Mouse (Mus musculus) liver, embryonic 14.5 days (tissue): ENCODE measurements around the gene Lmo3. TPM values are rescaled to one million over a fixed set of nuclear protein-coding genes. Genes with fewer than 3 reads are reported as not detected.

Source experiments
- ATAC-seq: fragments of 200-750 bp; cut with Nextera tagmentation; 2 replicates; pipeline ENCODE4 v1.8.0; 2017; ENCODE audit warnings: moderate number of reproducible peaks, mild to moderate bottlenecking, moderate library complexity; ENCODE audit not compliant: insufficient read depth
- DNase-seq, 3 experiments: peaks; one replicate each; pipeline ENCODE4 v3.0.0-alpha.2; 2012 to 2013; ENCODE audit warnings: low read depth in 3 of 3, low spot score in 3 of 3
- H3K27ac ChIP-seq: fragments of 300-500 bp; sonication (generic); 2 replicates; pipeline ENCODE4 v1.5.1; 2014; ENCODE audit warnings: moderate library complexity, mild to moderate bottlenecking, control low read depth, inconsistent platforms
- H3K27me3 ChIP-seq: fragments of 300-500 bp; sonication (generic); 2 replicates; pipeline ENCODE4 v1.6.1; 2014; ENCODE audit warnings: mild to moderate bottlenecking, low read length, moderate library complexity; ENCODE audit not compliant: control insufficient read depth, insufficient read depth
- H3K36me3 ChIP-seq: fragments of 300-500 bp; sonication (generic); replicated peaks from 2 replicates; pipeline ENCODE4 v1.6.1; 2014; ENCODE audit warnings: low read depth; ENCODE audit not compliant: control insufficient read depth, insufficient read depth
- H3K4me1 ChIP-seq, 2 experiments: fragments of 200-500 bp in 1 of 2; fragments of 300-500 bp in 1 of 2; sonication (generic) in 1 of 2; replicated peaks; 2 replicates each; pipeline ENCODE4 v1.6.1; 2012 to 2014; ENCODE audit warnings: antibody characterized with exemption in 1 of 2, inconsistent platforms in 1 of 2, low read length in 1 of 2; ENCODE audit not compliant: control insufficient read depth in 2 of 2, insufficient read depth in 2 of 2
- H3K4me2 ChIP-seq: fragments of 300-500 bp; sonication (generic); 2 replicates; pipeline ENCODE4 v1.6.1; 2014; ENCODE audit warnings: low read depth, mild to moderate bottlenecking, control low read depth, moderate library complexity
- H3K4me3 ChIP-seq, 2 experiments: fragments of 200-500 bp in 1 of 2; fragments of 300-500 bp in 1 of 2; sonication (generic) in 1 of 2; 2 replicates each; pipeline ENCODE4 v1.5.1; 2012 to 2014; ENCODE audit warnings: low read depth in 2 of 2, low read length in 2 of 2, mild to moderate bottlenecking in 2 of 2, control low read depth in 1 of 2, inconsistent platforms in 1 of 2, moderate library complexity in 1 of 2; ENCODE audit not compliant: insufficient read depth in 1 of 2
- H3K9ac ChIP-seq: fragments of 300-500 bp; sonication (generic); replicated peaks from 2 replicates; pipeline ENCODE4 v1.6.1; 2014; ENCODE audit warnings: mild to moderate bottlenecking, control low read depth, moderate library complexity
- H3K9me3 ChIP-seq: fragments of 300-500 bp; sonication (generic); 2 replicates; pipeline ENCODE4 v1.6.1; 2016; ENCODE audit warnings: low read length, mixed read lengths; ENCODE audit not compliant: control insufficient read depth
- CTCF ChIP-seq: IDR thresholded peaks from 2 replicates; pipeline ENCODE4 v1.5.1; 2016; ENCODE audit warnings: antibody characterized with exemption, low read depth, control low read depth
- EP300 ChIP-seq: IDR thresholded peaks from 2 replicates; pipeline ENCODE4 v1.6.1; 2016; ENCODE audit warnings: antibody characterized with exemption, low read depth
- WGBS: fragments of 180-500 bp; shearing (Covaris S2); extraction: QIAGEN DNeasy Blood & Tissue Kit; methylation state at CpG from one replicate; pipeline ENCODE4 v1.1.7; 2014; ENCODE audit not compliant: insufficient replicate concordance; 5-methylcytosine and 5-hydroxymethylcytosine counted together
- polyA plus RNA-seq, 2 experiments: library from polyadenylated mRNA; depleted of rRNA in 1 of 2; stranded (reverse) in 1 of 2; unstranded in 1 of 2; fragments of >200 nt; fragmentation: Nextera tagmentation in 1 of 2; extraction: Ambion mirVana in 1 of 2; gene quantifications; 2 replicates each; pipeline versions ENCODE4 v1.2.1 to v1.2.3; 2012 to 2014

Lmo3 gene
- polyA plus RNA-seq, 2 experiments: 0.02 TPM; not detected in 1

DNA sequence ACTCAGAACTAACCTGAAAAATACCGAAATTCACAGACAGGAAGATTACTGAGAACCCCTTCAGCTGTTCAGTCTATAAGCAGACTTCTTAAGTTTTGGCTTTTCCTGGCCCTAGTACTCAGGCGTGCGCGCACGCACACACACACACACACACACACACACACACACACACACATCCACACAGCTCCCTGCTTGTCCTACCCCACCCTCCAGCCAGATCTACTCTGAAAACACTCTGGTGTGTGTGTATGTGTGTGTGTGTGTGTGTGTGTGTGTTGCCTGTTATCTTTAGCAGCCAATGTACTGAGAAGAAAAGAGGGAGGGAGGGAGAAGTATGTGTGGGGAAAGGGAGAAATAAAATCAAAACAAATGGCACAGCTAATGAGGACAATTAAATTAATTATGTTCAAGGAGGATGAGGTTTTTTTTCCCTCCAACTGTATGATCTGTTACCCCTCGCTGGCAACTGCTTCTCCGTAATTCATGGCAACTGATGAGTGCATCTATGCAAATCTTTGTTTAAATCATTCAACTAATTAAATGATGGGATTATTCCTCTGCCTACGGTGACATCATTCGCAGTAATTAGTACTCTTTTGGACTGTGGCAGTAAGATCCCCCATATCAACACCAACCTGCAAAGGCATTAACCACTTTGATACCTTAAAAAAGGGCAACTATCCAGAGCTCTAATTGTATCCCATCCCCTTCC is 157.1 kb downstream of the Lmo3 start:
- H3K4me2 ChIP-seq: no peak overlapping the region
- ATAC-seq (no peak), DNase-seq (no peak)
- no peaks in the 10 kb centered on the region; the same call in 1 of the 2 replicates for H3K27me3 ChIP-seq
- no peaks in the 10 kb centered on the region for H3K4me1 ChIP-seq
- H3K9ac ChIP-seq: no peak overlapping the region
- H3K27ac ChIP-seq: no peak overlapping the region
- H3K4me3 ChIP-seq: no peak overlapping the region
- no peaks in the 10 kb centered on the region for H3K36me3 ChIP-seq
- WGBS: 69% methylated on average over 9 of the region's 9 CpGs
- TF ChIP-seq EP300 (no peak), CTCF (no peak)
- no peaks in the 10 kb centered on the region for H3K9me3 ChIP-seq

DNA sequence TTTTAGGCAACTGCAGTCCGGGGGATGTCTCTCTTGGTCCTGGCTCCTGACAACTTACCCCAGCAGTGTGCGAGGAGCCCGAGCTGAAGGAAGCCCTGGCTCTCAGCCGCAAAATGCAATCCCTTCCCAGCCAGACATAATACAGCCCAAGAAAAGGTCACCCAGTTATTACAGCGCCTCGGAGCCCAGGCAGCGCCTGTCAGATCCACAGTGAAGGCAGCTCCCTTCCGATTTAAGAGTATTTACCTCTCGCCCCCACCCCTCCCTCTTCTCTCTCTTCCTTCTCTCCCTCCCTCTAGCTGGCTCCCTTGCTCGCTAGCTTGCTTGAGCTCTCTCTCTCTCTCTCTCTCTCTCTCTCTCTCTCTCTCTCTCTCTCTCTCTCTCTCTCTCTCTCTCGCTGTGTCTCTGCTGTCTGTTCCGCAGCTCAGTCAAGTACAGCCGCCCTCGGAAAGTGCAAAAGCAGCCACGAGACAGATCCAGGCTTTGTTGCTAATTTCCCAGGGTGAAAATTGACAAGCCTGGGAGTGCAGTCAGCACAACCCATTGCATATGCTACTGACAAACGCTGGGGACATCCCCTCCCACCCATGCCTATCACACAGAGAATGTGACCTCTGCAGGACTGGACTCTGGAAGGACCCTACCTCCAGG is 159.0 kb downstream of the Lmo3 start:
- Histone ChIP-seq H3K4me1 (no peaks in the 10 kb centered on the region), H3K4me2 (peak overlapping the region; percentile 37), H3K9ac (no peak overlapping the region), H3K27me3 (no peaks in the 10 kb centered on the region; the same call in 1 of the 2 replicates), H3K36me3 (no peaks in the 10 kb centered on the region), H3K27ac (no peak overlapping the region), H3K9me3 (no peaks in the 10 kb centered on the region), H3K4me3 (no peak overlapping the region)
- 3% methylated on average over 15 of the region's 16 CpGs for WGBS
- DNase-seq: no peak
- TF ChIP-seq CTCF (no peak), EP300 (no peak)
- ATAC-seq: no peak

DNA sequence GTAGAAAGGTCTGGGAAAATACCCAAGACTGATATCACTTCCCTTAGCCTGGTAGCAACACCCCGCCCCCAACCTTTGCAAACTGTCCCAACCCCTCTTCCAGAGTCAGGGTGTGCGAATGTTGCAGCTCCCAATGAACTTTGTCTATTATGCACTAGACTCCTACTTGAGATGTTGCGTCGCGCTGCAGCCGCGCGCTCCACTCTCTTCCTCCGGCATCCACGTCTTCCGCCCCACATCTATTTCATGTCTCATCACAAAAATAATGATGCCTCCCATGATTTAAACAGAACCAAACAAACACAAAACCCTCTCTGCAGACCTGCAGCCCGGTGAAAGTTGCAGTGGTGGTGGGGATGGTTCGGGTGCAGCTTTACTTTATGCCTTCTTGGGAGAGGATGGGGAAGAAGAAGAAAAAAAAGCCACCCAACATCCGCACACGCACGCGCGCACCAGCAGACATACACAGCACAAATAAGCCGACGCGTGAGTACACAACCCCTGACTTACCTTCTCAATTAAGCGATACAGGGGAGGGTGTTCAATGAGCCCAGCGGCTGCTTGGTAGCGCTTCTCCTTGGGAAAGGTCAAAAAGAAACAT is 159.7 kb downstream of the Lmo3 start:
- Histone ChIP-seq H3K36me3 (no peaks in the 10 kb centered on the region), H3K27ac (no peak overlapping the region), H3K9ac (no peak overlapping the region), H3K27me3 (no peaks in the 10 kb centered on the region; the same call in 1 of the 2 replicates), H3K4me2 (peak overlapping the region; percentile 37), H3K4me3 (peak overlapping the region; percentile 3 to 17; a peak in 1 of 4 replicates), H3K9me3 (no peaks in the 10 kb centered on the region), H3K4me1 (no peaks in the 10 kb centered on the region)
- ATAC-seq (no peak), DNase-seq (no peak)
- WGBS: 2% methylated on average over 24 of the region's 24 CpGs
- TF ChIP-seq CTCF: no peak

DNA sequence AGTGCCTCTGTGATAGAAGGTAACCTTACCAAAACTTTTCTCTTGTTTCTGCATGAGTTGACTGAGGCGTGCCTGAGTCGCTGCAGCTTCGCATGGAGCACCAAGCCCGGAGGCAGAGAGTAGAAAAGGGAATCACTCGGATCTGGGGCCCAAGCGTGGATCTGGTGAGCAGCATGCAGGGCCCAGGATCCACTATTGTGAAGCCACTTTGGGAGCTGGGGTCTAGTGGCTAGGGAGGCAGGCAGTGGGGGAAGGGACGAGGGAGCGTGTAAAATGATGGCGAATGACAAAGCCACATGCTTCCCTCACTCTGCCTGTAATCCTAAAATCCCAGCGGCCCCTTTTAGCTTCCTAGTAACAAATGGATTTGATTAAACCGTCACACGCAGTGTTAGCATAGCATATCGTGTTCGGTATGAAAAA is 160.6 kb downstream of the Lmo3 start:
- DNase-seq (no peak), ATAC-seq (no peak)
- Histone ChIP-seq H3K27ac (no peak overlapping the region), H3K4me3 (no peak overlapping the region), H3K9me3 (no peaks in the 10 kb centered on the region), H3K27me3 (no peaks in the 10 kb centered on the region; the same call in 1 of the 2 replicates), H3K4me2 (no peak overlapping the region), H3K9ac (no peak overlapping the region), H3K4me1 (no peaks in the 10 kb centered on the region), H3K36me3 (no peaks in the 10 kb centered on the region)
- no peak for TF ChIP-seq CTCF
- no peak for TF ChIP-seq EP300
- WGBS: 11% methylated on average over 14 of the region's 14 CpGs

DNA sequence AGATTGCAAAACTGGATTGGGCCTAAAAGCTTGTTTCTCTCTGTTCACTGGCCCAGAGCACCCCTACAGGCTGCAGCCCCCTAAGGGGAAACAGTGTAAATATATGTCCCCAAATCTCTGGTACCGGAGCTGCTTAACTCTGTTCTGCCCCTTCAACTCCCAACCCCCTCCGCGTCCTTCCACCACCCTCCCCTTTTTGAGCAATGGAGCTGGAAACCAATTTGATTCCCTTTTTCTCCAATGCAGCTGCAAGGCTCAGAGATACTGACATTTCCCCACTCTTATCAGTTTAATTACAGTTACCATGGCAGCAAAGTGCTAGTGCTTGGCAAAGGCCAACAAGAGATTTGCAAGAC is 161.3 kb downstream of the Lmo3 start:
- Histone ChIP-seq H3K27ac (no peak overlapping the region), H3K36me3 (no peaks in the 10 kb centered on the region), H3K9me3 (no peaks in the 10 kb centered on the region), H3K4me1 (no peaks in the 10 kb centered on the region), H3K4me3 (no peak overlapping the region), H3K4me2 (no peak overlapping the region), H3K9ac (no peak overlapping the region), H3K27me3 (no peaks in the 10 kb centered on the region; the same call in 1 of the 2 replicates)
- TF ChIP-seq EP300 (no peak), CTCF (no peak)
- 17% methylated on average over 3 of the region's 3 CpGs for WGBS
- ATAC-seq (no peak), DNase-seq (no peak)
